Mouse (Mus musculus) gastrocnemius, postnatal 10 days (tissue): ENCODE data around the gene Myd88. TPM values are rescaled to one million over a fixed set of nuclear protein-coding genes. Genes with fewer than 3 reads are reported as not detected.

Experiments used
- DNase-seq: peaks from one replicate; pipeline ENCODE4 v3.0.0; 2021; ENCODE audit warnings: mixed read lengths
- total RNA-seq, 2 experiments: library from RNA; stranded (reverse); gene quantifications; 2 replicates each; pipeline ENCODE4 v1.2.3; 2021

Myd88 gene
- total RNA-seq, 2 experiments from 2014 or later: 8.7 to 10.5 TPM

DNA sequence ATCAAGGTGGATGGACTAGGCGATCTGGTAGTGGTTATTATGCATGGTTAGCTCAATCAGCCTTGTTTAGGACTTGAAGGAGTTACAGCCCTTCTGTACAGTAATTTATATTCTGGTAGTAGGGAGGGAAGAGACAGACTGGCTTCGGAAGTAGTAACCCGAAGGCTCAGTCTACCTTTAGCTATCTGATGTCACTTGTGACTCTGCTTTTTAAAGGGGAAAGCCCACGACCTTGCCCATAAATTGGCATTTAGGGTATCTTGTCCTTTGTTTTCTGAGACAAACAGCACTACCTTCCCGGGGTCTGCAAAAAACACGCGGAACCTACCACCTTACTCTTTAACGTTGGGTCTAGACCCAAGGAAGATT, 1.0 kb downstream of the Myd88 start:
- no peak for DNase-seq

DNA sequence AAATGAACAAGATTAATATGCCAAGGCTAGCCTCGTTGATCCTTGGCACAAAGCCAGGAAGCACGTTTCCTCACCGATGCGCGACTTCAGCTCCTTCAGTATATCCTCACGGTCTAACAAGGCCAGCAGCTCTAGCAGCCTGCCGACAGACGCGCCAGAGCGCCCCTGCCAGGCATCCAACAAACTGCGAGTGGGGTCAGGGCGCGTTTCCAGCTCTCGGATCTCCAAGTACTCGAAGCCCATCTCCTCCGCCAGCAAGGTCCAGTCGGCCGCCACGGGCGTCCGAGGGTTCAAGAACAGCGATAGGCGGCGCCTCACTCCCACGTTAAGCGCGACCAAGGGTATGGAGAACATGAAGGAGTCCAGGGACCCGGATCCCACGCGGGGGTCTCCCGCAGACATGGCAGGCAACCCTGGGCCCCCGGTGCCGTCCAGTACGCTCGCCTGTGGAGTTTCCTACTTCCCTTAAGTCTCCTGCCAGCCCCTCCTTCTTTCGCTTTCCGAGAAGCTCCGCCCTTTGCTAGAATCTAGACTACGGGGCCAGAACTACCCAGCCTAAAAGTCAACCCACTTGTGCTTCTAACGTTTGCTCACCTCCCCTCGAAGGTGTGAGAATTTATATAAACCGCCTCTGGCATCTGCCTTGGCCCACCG, 1.5 kb downstream of the Myd88 start, which contains the start of gene Acaa1a:
TSS of gene Acaa1a (plus strand) at position 119 of the 654 bp plus-strand sequence.
- DNase-seq: peak; percentile 67

DNA sequence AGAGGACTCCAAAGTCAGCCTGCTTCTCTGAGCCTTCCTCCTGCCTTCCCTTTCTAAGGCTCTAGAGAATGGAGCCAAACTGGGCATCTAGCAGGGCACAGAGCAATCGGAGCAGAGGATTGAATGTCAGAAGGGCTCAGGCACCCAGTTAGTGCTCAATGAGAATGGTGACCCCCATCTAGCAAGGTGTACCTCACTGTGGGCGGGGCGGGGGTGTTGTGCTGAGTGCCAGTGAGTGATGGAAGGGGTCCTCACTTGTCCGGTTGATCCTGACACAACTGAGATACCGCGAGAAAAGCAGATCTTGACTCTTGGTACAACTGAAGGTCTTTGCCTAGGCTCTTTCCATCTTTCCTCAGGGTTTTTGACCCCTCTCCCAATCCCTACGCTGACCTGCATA, 2.1 kb downstream of the Myd88 start:
- no peak for DNase-seq

DNA sequence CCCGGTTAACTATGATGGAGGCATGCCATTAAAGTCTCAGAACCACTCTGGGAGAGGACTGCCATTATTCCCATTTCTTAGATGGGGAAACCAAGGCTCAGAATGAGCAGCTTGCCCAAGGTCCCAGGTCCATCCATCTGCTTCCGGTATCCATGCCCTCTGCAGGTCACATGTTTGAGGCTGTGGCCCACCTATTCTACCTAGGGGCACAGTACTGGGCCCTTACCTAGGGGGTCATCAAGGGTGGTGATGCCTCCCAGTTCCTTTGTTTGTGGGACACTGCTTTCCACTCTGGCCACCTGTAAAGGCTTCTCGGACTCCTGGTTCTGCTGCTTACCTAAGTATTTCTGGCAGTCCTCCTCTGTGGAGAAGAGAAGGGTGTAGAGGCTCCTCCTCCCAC, 2.9 kb downstream of the Myd88 start:
- DNase-seq: no peak

DNA sequence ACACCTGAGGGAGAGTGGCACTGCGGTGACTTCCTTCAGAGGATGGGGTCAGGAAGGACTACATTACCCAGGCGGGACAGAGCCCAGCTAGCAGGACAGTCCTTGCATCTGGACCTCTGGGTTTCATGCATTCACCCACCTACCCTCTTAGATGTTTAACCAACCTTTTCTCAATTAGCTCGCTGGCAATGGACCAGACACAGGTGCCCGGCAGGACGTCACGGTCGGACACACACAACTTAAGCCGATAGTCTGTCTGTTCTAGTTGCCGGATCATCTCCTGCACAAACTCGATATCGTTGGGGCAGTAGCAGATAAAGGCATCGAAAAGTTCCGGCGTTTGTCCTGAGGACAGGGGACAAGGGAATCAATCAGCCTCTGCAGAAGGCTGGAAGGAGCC, 3.4 kb downstream of the Myd88 start:
- no peak for DNase-seq

DNA sequence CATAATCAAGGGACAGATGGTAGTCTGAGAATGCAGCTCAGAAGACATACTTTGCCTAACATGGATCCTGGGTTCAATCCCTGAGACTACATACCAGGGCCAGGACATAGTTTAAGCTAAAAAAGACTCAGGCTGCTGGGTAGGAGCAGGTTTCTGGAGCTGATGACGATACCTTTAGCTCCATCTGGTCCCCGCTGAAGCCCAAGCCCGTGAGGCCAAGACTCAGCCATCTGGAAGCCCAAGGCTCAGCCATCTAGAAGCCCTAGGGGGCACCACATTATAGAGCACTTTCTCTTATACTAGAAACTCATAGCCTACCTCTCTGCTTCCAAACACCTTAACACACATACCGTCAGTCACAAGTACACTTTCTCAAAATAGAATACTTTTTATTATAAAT, 5.6 kb downstream of the Myd88 start:
- no peak for DNase-seq

DNA sequence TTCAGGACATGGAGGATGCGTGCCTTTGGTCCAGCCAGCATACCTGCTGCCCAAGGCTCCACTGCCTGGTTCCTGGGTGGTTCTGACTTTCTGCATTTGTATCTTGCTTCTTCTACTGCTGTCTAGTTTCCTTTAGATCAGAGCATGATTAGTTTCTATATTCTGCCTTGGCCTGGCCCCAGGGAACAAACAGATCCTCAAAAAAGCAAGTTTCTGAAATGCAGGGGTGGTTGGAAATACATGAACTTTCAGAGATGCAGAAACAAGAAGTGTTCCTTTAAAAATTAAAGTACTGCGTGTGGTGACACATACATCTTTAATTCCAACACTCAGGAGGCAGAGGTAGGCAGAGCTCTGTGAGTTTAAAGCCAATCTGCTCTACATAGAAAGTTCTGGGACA, 6.4 kb downstream of the Myd88 start:
- no peak for DNase-seq

DNA sequence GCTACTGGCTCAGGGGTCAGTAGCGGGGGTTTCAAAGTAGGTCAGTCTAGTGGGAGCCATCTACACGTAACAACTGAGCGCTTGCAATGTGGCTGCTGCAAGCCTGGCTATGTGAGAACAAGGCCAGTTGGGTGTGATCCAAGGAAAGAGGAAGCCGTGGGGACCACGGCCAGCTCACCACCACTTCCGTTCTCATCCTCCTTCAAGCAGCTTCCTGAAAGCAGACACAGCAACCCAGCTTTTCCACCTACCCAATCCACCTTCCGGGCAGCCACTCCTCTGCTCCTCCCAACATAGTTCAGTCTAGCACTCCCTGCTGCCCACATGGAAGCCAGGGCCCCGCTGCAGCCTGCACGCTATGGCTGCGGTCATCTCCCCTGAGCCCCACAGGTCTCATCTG, 6.9 kb downstream of the Myd88 start:
- DNase-seq: peak; percentile 47

DNA sequence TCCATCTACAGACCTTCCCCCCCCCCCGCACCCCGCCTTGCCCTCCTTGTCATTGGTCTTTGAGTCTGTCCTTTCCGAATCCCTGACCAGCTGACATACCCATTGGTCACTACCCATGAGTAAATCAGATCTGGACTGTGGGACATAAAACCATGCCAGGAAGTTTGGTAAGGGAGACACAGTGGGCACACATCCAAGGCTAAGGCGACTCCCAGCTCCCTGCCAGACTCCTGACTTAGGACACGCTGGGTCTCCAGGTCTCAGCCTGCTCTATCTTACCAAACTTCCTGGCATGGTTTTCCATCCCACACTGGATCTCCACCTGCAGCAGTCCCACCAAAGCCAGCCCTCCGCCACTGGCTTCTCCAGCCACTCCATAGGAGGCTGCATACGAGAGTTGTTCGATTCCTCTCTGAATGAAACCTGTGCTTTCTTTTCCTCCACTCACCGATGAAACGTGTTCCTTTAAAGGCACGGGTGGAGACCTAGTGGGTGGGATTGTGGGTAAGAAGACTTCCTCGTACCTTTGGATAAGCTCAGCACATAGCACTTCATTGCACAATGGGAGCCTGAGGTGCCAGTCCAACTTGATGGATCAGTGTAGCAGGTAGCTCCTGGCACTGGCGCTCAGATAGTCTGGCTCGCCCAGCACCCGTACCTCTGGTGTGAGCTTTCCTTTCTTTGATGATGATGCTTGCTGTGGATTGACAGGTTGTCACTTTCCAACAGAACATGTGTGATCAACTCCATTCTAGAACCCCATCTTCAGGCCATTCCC, 10.8 kb downstream of the Myd88 start:
- no peak for DNase-seq

DNA sequence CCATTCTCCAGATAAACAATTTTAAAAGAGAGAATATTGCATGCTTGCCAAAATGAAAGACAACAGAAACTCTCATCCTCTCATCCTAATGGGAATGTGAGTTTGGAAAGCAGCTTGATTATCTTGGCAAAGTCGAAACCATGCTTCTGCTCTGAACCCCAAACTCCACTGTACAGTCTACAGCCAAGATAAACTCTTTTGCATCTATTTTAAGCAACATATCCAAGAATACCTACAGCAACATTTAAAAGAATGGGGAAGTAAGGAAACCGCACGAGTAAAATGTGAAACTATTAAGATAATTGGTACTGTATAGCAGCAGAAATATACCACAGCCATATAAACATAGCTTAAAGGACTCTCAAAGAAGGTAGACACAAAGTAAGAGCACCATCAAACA, 12.7 kb downstream of the Myd88 start:
- DNase-seq: no peak

DNA sequence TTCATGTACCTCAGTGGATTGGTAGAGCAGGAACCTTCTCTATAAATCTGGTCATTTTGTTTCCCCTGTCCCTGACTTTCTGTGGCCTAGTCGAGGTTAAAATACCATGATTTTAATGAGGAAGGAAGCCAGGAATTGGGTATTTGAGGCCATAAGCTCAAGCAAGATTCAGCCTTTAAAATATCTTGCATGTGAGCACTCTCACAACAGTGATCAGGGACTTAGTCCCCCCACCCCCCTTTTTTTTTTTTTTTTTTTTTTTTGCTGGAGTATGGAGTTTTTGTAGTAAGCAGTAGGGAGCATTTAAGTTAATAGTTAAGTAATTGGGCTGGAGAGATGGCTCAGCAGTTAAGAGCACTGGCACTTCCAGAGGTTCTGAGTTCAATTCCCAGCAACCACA, 17.1 kb downstream of the Myd88 start:
- no peak for DNase-seq

DNA sequence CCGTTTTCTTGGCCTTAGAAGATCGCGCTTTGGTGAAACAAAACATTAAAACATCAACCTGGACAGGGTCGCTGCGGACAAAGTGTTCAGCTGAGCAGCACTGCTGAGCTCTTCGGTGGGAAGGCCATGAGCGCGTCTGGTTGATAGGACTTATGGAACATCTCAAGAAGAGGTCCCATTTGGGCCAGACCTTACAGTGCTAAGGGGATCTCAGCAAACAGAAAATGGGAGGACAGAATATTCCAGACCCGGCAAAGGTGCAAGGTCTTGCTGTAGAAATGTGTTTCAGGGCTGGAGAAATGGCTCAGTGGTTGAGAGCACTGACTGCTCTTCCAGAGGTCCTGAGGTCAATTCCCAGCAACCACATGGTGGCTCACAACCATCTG, 18.0 kb downstream of the Myd88 start:
- DNase-seq: no peak

DNA sequence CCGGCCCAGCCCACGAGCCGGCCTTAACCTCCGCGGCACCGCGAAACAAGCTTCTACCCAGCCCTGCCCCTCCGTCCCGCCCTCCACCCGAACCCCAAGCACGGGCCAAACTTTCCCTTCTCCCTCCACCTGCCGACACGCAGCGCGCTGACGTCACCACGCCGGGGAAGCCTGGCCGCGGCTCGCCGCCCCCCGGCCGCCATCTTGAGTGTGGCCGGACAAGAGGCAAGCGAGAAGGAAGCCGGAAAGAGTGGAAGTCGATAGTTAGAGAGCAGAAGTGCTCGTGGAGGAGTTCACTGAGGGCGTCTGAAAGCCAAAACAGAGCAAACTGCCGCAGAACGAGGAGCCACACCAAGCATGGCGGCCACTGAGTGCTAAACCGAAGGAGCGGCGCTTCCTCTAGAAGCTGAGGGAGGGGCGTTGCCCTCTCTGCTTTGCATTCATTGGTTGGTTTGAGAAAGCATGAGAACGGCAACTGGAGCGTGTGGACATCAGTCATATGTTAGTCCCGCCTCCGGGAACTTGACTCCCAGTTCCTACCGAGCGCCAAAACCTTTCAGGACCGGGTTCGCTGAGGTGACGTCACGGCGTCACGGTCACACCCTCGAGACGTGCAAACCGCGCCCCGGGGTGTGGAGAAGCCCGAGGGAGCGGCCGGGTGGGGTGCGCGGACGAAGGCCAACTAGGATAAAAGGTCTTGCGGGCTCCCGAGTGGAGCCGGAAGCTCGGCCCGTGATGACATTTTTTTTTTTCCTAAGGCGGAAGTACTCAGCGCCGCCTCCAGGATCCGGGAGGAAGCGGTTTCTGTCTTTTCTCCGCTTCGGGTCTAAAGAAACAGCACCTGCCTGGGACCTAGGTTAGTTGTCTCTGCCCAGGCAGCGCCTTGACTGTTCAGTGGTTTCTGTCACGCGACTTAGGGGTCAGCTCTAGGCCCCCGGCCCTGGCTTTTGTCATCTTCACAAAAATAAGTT, 18.6 kb downstream of the Myd88 start, which contains the start of gene Oxsr1:
TSS of gene Oxsr1 (minus strand) at position 139 of the 971 bp plus-strand sequence.
- peak; percentile 94 for DNase-seq

DNA sequence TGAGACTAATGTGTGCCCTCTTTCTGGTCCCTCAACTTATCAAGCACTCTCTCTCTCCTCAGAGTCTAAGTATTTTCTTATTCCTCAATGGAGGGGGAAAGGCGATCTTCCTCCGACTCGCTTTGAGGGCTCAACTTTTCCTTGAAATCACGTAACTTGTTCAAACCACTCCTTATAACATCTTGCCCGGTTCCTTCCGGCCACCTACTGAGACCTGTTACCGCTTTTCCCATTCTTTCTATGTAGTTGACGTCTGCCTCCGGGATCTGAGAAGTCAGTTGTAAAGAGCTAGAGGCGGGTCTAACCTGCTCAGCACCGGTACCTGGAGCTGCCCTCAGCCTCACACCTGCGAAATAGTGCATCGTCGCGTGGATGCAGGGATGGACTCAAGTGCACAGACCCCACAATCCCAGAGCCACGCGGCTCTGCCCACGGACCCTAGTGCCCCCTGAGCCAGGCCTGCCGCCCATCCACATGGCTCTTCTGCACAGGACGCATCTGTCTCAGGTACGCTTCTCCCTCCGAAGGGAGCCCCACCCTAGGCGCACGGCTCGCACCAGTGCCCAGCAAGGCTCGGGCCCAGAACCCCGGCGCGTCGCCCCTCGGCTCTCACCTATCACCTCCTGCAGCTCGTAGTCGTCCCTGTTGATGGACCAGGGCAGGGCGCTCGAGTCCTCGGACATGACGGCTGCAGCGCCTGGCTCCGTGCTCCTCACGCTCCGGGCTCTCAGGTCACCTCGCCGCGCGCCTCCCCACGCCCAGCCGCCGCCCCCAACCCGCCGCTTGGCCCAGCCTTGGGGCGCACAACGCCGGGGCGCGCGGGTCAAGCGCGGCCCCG, 19.6 kb downstream of the Myd88 start:
- no peak for DNase-seq

DNA sequence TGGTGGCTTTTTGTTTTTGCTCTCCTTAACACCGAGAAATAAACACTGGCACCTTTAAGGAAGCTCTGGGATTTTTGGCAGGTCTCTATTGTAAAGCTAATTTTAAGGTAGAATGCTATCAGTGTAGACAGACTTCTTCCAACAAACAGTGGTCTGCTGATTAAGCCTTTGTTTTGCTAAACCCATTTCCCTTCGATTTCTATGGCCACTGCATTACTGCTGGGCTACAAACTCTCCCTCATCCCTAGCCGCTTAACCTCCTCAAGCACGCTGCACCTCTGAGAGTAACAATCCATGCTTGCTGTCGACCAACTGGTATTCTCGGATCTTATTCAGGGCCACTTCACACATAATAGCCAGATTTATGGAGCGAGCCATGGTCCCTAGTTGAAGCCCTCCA, 20.3 kb downstream of the Myd88 start:
- no peak for DNase-seq

DNA sequence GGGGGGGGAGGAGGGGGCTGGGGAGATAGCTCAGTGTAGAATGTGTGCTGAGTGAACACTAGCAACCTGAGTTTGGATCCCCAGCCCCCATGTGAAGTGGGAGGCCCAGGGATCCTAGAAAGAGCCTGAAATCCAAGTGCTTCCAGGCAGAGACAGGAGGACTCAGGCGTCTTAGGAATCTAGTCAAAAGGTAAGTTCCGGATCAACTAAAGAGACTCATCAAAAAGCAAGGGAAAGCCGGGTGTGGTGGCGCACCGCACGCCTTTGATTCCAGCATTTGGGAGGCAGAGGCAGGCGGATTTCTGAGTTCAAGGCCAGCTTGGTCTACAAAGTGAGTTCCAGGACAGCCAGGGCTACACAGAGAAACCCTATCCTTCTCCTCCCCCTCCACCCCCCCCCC, 20.8 kb downstream of the Myd88 start:
- no peak for DNase-seq

DNA sequence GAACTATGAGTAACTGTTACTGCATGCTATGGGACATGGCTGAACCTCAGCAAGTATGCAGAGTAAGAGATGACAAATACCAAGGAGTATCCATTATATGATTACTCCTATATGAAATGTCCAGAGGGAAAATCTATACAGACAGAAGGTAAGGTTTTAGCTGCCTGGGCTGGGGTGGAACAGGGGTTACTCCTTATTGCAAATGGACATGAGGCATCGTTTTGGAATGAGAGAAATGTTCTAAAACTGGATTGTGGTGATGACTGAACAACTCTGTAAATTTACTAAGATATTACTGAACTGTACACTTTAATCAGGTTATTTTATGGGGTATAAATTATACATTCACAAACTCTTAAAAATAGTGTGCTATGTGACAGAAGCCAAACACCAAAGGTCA, 22.3 kb downstream of the Myd88 start:
- no peak for DNase-seq

DNA sequence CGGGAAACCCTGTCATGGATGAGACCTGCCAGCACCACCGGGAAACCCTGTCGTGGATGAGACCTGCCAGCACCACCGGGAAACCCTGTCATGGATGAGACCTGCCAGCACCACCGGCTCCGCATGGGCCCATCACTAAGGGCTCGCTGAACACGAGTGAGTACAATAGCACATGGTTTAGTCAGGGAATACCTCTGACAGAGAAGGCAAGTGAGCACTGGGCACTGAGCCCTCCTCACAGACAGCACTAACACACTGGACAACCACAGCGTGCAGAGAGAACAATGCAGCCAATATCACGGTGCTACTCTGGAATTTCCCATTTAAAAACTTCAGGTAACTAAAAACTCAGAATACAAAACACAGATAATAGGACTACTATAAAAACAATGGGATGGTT, 28.1 kb downstream of the Myd88 start:
- DNase-seq: no peak

DNA sequence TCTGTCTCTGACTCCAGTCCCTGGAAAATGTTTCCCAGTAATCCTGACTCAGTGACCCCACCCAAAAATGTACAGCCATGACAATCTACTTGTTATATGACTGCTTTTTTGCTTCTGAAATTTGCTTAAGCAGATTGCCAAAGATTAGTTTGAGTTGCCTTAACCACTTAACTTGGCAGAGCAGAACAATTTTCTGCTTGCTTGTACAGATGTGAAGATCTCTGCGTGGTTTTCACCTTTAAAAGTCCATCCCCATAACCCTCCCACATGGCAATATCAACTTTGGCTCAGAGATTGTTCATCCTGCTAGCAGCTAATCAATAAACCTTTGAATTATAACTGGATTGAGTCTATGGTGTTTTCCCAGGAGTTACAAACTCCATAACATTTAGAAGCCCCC, 32.1 kb downstream of the Myd88 start:
- DNase-seq: no peak

DNA sequence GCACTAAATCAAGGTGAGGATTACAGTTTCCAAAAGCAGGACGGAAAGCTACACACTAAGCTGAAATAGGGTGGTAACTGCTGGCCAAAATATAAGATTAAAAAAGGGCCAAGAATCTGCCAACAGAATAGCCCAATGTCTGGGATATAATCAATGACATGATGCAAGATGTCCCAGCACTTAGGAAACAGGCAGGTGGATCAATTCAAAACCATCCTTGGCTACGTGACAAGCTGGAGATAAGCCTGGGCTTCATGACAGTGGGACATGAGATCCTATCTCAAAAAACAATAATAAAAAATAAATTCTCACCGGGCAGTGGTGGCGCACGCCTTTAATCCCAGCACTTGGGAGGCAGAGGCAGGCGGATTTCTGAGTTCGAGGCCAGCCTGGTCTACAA, 35.3 kb downstream of the Myd88 start:
- no peak for DNase-seq

DNA sequence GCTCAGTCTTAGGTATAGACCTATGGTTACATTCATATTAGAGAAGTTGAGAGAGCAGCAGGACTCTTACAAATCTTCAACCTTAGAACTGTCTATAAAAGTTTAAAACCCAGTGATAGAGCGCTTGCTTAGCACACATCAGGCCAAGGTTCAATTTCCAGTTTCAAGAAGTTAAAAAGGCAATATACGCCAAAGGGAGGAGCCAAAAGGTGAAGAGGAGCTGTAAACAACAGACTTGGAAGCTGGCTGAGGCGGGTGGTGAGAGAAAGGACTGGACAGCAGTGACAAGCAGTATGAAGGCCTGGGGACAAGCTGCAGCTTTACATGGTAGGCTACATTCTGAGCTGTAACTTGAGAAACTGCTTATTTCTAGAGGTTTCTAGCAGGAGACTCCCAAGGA, 42.6 kb downstream of the Myd88 start:
- no peak for DNase-seq

DNA sequence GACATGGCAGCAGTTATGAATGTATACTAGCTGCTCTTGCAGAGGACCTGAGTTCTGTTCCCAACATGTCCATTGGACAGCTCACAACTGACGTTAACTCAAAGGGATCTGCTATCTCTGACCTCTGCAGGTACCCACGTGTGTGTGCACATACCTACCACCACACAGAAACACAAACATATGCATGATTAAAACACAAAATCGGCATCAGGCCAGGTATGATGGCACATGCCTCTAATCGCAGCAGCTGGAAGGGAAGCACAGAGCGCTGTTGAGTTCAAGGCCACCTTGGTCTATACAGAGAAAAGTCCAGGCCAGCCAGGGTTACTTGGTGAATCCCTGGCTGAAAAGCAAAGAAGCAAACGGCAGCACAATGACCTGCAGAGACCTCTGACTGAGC, 43.5 kb downstream of the Myd88 start:
- DNase-seq: no peak
